Mouse (Mus musculus) frontal cortex, adult 2 months (tissue): ENCODE measurements at regions not wholly inside any gene's neighbourhood (a gene's known extent, or its start where the extent isn't known, plus 50 kb on each side); places are given as distances from the start of the nearest gene placed in this dataset.

ENCODE experiments used
- DNase-seq, 2 experiments: peaks; one replicate each; pipeline ENCODE4 v3.0.0; 2022; ENCODE audit warnings: low spot score in 1 of 2; ENCODE audit errors: extremely low spot score in 1 of 2

DNA sequence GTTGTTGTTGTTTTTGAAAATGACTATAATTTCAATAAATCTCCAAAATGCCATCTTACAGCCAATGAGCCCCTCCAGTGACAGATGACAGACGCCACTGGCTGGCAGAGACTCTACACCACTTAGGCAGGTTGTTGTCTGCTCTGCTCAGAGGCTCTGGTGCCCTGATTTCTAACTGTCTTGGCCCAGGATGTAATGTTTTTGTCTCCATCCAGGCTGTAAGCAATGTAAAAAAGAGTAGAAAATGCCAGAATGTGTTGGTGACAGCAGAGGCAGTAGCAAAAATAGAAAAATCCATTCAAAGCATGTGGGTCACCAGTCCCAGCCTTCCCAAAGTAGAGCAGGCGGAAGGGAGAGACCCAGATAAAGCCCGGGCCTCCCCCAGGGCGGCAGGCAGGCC is 285.5 kb downstream of the Irs2 start:
- DNase-seq, result no peak

DNA sequence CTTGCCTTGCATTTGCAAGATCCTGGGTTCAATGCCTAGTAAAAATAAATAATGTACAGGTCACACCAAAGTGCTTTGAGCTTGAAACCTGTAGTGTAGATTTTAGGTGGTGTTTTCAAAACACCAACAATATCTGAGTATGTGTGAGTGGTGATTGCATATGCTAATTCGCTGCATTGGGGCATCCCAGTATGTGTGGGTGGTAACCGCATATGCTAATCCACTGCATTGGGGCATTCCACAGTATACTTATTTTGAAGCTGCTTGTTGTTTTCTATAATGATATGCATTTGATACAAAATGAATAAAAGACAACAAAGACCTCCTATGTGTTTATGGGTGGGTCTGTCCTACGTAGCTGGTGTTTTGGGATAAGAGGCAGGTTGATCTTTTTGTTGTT is 285.9 kb downstream of the Irs2 start:
- peak in 1 of 2 experiments; percentile 21 for DNase-seq

DNA sequence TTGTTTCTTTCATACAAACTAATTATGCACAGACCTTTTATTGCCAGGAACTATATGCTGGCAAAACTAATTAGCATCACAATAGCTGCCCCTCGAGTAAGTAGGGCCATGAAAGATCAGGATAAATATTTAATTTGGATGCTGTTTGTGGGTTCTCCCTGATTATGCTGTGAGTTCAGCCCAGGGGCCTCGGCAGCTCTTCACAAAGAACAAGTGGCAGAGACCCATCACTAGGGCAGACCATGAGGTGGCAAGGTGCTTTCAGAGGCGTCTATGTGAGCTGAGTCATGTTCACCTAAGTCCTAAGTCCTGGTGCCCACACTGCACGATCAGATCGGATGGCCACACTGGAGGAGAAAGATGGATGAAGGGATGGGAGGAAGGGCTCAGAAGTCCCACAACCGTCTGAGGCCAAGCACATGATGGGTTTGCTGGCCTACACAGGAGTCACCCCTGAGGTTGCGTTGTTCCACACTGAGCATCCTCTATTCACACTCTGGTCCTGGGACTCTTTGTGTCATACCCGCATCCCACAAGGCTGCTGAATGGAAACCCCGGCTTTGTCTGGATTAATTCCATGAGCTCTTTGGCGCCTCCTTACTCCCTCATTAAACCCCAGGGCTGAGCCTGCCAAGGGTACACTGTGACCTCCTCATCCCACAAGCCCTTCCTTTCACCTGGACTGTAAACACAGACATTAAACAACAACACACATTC is 287.0 kb downstream of the Irs2 start:
- no peak for DNase-seq

DNA sequence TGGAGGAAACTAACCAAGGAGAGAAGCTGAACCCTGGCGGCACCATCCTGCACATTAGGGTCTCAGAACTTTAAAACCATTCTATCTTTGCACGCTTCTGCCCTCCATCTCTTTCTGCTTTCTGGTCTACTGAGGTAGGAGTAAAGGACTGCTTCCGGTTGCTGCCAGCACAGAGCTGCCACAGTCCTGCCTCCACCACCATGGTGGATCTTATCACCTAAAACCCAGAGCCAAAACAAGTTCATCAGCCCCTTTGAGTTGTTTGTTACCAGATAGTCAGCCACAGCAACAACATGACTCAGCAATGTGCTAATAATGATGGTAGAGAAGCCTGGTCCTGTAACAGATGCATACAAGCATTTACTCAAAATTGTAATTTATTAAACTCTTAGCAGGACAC is 287.9 kb downstream of the Irs2 start:
- DNase-seq, result no peak

DNA sequence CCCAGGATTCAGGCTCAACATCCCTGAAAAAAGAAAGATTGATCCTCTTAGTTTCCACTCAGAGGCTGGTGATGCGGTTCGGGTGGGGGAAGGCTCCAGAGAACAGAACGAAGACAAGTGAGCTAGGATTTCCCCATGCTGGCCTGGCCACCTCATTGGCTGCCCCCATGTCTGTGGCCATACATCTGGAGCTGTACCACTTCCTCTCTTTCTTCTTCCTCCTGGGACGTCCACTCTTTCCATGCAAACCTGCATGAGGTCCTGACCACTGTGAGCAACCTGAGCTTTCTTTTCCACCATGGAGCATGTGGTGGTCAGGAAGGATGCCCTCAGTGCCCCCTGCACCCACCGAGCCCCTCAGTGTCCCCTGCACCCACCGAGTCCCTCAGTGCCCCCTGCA is 288.8 kb downstream of the Irs2 start:
- no peak for DNase-seq

DNA sequence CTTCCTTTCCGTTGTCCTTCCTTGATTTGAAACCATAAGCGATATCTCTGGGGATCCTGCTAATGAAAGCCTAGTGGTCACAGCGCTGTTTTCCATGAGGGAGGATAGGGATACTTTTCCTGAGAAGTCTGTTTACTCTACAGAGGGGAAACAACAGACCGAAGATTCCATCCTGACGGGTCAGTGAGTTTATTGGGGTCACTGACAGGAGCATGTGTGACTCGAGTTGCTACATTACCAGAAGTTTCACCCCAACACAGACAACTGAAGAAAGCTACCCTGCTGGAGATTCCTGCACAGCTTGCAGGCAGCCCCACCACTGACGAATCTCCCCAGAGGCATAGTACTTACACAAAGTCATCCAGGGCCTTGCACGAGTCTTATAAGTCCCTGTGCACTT is 291.0 kb downstream of the Irs2 start:
- no peak for DNase-seq

DNA sequence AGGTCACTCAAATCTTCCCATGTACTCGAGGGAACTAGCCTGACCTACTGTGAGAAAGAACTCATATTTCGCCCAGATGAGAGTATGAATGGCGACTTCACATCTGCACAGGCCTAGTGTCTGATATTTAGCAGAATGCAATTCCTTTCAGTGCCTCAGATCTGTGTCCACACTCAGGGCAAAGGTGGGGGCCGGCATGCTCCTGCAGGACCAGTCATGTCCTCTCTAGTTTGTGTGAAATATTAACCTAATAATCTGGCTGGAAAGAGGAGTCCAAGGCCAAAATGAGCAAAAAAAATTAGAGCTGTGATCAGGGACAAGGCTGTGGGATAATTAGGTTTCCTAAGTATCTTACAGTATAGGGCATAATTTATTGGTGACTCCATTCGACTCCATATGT is 292.1 kb downstream of the Irs2 start:
- DNase-seq, result no peak

DNA sequence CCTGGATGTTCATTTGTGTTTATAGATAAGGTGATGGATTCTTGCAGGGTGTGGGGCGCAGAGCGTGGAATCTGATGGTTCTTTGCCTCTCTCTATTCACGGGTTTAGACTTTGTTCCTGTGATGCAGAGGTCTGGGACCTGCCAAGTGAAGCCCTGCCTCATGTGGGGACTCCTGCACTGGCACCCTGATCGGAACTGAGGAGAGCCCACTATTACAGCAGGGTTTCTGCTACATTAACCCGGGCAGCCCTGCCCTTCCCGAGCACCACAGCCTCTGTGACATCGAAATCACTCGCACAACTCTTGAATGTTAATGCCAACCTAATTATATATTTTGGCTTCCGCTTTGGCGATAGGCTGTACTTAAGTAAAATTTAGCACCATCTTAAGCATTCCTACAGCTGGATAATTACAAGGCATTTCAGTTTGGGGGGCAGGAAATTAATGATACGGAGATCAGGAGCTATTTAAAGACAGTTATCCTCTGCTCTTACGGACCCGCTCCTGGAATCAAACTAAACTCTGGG is 294.7 kb downstream of the Irs2 start:
- DNase-seq, result no peak

DNA sequence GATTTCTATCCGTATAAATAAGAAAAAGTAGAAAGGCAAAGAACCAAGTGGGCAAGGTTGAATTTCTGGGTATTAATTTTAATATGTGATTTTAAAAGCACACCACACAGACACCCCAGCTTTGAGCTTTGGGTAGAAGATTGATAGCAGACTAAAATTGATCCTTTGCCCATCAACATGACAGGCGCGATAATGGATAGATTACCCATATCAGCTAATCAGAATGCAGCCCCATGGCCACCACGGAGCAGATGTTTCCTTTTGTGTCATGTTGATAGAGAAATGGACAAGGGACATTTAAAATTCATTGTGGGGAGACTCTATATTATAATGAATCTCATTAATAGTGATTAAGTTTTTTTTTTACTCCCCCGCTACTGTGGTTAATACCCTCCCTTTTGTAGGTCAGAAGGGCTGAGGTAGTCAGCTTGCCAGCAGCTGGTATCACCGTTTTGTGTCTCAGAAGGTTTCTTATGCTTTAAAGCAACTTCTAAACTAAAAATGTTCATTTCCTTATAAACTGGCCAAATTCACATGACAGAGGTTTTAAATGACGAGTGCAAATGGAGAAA is 296.1 kb downstream of the Irs2 start:
- no peak for DNase-seq

DNA sequence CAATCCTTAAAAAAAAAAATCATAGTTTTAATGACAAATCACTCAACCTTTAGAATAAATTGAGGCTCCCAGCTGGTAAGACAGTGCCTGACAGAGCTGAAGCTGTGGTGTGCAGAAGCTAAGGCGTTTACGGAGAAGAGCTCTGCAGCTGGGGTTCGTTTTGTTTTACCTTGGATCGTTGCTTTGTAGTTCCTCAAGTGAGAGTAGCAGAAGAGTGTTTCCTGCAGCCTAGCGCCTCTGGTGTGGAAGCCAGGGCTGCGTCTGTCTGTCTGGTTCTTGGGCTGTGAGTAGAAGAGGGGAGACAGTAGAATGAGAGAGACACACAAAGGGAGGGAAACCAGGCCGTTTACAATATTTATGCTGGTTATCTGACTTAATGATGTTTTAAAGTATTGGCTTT is 296.8 kb downstream of the Irs2 start:
- no peak for DNase-seq

DNA sequence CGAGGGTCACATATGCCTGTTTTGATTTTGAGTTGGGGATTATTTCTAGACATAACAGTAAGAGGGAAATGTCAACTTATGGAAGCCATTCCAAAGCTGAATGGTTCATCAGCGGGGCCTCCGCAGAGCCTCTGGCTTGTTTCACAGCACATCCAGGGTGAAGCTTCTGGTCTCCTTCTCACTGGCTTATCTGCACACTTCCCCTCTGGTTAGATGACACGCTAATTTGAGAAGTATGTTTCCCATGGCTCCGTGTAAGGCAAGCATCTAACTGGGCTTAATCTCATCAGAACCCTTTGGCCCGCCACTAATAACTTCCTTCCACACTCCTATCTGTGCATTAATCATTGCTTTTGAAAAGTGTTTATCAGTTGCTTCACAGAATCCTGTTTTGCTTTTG is 299.7 kb downstream of the Irs2 start:
- no peak for DNase-seq

DNA sequence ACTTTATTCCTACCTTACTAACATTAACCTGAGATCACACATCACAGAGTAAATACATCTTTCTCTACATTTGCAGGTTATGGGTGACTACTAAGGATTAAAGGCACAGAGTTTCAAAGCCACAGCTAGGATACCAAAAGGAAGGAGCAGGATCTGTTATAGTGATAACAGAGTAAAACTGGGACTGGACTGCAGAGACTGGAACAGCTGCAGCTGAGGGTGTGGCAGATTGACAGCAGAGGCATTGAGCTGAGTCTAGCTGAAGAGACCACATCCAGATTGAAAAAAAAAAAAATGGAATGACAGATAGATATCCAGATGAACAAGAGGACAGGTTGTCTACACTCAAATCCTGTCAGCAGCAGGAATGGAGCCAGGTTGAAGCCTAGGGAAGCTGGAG is 301.1 kb downstream of the Irs2 start:
- no peak for DNase-seq

DNA sequence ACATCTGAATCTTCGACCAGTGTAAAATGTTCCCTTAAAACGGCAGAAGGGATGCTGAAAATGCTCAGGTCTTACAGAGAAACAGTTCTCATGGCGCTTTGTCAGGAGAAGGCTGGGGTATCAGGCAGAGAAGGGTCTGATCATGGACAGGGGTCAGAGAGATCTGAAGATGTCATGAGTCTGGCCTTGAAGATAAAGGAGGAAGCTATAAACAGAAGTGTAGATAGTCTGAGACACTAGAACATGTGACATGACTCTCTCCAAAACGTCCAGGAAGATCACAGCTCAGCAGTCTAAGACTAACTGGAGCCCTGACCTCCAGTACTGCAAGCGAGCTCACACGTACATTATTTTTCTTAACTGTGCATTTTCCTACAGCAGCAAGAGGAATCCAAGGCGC is 302.3 kb downstream of the Irs2 start:
- no peak for DNase-seq

DNA sequence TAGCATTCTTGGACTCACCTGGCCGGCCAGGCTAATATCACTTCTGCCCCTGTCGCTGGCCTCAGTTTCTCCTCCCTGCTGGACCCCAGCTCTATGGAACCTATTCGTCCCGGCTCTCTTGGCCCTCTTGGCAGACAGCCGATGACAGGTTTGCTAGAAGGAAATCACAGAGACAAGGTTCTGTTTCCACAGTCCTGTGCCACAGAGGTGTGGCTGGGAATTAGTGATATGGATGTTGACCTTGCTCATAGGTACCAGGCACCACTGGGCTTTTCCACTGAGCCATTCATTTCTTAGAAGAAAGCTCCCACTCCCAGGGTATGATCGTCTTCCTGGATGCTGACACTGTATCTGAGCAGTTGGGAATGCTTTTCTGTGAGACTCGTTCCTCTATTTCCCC is 305.5 kb downstream of the Irs2 start:
- DNase-seq, result no peak

DNA sequence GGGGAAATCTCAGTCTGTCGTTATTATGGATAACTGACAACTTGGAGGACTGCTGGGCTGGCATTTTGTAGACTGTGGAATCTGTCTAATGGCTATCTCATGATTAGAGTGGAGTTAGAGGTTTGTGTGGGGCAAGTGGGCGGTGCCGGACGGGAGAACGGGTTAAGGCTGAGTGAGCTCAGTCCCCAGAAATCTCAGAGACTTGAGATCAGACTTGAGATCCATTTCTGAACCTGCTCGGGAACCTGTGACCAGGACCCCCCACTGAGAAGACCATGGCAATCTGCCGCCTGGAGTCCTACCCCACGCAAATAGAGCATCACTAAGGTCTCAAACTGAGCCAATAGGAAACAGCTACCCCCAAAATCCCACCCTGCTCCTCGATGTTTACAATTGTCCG is 306.0 kb downstream of the Irs2 start:
- DNase-seq, result no peak

DNA sequence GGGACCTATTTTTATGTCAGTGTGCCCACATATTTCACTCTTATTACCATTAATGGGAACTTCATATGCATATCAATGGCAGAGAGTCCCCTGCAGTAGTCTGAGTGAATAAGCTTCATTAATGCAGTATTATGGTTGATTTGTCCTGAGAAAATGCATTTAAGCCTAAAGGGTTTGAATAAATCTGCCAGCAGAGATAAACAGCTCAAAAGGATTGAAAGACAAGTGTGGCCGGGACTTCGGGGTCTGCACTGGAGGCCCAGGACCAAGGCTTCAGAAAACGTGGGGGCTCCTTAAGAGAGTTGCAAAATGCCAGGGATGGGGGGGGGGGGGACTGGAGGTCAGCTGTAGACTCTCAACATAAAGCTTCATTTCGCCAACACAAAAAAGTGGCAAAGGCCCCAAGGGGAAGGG is 306.6 kb downstream of the Irs2 start:
- no peak for DNase-seq

DNA sequence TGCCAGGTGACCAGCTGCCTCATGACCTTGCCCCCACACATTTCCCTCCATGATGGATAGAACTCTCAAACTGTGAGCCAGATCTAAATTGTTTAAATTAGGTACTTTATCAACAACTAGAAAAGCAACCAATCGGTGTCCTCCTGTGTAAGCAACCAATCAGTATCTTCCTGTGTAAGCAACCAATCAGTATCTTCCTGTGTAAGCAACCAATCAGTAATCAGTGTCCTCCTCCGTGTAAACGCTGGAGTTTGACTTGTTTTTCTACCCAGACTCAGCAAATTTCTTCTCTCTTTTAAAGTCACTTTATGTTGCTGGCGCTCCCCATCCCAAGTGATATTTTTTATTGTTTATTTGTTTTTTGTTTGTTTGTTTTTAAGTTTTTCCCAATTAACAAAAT is 307.0 kb downstream of the Irs2 start:
- DNase-seq, result no peak

DNA sequence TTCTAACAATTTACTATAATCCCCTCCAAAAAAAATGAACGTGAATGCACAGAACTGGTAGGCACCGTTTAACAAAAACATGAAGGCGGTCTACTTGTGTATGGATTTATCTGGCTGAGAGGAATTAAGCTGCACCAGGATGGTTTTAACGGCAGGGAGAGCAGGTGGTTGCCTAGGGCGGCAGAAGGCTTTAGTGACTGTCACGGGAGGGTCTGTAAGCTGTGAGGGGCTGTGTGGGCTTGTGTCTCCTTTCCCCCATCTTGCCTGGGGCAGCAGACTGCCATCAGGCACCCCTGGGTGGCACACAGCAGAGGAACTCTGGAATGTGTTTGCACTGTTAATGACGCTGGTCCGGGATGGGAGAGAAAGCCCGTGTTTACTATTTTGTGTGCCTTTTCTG is 308.6 kb downstream of the Irs2 start:
- no peak for DNase-seq

DNA sequence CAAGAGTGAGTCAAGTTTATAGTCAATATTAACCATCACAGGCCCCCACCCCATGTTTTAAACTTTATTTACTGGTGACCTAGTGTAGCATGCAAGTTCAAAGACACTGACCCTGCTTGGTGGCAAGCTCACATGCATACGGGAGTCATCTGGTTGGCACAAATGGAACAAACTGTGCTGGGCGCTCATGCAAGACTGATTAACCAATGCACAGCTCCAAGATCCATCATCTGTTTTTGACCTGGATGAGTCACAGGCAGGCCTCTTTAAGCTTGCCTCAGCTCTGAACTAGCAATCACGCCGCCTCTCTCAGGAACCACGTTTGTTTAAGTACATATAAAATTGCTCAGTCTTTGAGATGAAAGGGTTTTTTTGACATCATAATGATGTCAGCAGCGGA is 313.1 kb downstream of the Irs2 start:
- no peak for DNase-seq

DNA sequence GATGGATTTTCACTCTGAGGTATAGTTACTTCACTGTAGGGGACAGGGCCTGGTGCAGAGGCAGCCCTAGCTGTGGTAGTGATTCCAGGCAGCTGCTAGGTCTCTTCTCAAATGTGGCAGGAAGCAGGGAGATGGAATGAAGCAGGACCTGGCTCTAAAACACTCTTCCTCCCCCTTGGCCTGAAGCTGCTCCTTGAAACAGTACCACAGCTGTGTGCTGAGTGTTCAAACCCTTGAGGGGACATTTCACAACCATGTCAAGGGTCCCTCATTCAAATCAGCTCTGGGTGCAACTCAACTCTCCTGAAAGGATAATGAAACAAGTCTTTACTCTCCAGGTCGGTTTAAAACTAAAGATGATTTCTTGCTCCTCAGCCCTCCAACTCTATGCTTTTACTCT is 317.6 kb downstream of the Irs2 start:
- no peak for DNase-seq

DNA sequence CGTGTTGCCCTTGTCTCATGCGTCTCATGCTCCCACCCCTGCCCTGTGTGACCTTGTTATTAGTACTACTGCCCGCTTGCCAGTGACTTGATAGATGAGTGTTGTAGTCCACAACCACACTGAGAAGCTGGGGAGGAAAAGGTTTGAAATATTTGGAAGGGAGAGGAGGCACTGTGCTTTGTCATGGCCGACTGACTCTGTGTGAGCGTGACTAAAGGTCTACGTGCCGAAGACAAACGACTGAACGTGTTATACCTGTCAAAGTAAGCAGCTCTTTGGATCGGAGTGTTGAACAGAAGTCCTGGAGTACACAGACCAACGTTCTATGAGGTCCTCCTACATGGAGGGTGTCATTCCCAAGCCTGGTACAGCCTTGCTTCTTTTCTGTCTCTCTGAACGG is 318.4 kb downstream of the Irs2 start:
- DNase-seq, result no peak

DNA sequence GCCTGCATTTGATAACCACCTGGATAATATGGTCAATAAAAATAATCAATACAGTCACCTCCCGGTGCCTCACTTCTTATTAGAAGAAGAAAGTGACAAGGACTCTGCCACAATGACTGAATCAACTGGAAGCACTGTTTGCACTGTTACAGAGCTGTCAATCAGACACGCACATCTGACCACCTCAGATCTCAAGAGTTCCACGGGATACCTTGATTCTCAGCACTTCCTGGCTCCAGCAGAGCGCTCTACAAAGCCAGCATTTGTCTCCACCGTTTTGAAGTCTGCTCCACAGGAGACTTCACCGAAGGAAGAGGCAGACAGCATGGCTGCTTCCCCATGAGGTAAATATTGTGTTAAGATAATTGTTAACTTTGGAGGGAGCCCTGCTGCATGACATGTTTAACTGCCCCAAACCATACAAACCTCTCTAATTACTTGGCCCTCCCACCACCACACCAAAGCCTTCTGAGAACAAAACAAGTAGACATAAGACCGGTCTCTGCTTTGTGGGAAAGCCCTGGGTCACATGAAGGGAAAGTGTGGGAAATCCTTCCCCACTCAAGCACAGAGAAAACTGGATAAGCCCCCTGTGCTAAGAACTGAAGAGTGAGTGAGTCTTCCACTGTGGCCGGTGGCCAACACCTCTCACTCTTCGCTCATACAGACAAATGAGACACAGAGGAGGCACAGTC is 320.2 kb downstream of the Irs2 start:
- no peak for DNase-seq
